Mouse (Mus musculus): ENCODE measurements around the gene Cisd1.
"Not testable (repeated sequence)": the region's sequence is repeated elsewhere in the genome, so short reads cannot be mapped to it uniquely, and the experiment has no call there.

Cisd1 gene

DNA sequence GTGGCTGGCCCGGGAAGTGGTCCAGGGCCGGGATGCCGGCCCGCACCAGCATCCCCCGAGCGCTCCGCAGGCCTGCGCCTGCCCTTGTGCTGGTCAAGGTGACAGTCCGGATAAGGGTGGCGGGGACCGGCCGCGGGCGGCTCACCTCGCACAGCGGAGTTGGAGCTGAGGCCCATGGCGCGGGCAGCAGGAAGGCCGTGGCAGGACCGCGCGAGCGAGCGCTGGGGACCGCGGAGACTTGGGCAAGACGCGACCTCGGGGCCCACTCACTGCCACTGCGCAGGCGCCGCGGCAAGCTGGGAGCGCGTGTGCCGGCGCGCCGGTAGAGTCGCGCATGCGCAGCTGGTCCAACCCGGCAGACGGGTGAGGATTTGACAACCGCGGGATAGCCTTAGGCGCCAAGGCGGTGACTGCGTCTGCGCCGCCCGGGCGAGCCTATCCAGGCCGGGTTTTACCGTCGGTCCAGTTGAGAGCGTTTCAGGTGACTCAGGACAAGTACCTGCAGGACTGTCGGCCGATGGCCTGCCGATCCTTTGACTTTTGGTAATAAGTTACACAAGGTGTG, at the start of gene Cisd1:
Gene Cisd1 (minus strand): TSS at position 376 of the 565 bp plus-strand sequence.
- DNase-seq (ENCODE audit: low spot score): peak; percentile 94

DNA sequence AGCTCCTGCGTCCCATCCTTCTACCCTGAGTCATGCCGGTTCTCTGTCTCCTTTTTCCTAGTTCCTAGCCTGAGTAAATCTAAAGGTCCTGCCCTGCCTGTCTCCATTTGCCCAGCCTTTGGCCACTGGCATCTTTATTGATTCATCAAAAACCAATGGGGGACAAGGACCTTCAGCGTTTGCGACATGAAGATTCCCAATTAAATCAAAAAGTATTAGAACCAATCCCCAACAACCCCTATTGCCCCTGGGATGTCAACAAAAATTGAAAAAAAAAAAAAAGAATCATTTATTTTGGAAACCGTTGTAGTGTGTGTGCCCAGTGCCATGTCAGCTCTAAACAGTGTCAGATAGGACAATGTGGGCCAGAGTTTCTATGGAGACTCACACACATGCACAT, 44.6 kb upstream of the Cisd1 start:
- no peak for DNase-seq (ENCODE audit: low spot score)

DNA sequence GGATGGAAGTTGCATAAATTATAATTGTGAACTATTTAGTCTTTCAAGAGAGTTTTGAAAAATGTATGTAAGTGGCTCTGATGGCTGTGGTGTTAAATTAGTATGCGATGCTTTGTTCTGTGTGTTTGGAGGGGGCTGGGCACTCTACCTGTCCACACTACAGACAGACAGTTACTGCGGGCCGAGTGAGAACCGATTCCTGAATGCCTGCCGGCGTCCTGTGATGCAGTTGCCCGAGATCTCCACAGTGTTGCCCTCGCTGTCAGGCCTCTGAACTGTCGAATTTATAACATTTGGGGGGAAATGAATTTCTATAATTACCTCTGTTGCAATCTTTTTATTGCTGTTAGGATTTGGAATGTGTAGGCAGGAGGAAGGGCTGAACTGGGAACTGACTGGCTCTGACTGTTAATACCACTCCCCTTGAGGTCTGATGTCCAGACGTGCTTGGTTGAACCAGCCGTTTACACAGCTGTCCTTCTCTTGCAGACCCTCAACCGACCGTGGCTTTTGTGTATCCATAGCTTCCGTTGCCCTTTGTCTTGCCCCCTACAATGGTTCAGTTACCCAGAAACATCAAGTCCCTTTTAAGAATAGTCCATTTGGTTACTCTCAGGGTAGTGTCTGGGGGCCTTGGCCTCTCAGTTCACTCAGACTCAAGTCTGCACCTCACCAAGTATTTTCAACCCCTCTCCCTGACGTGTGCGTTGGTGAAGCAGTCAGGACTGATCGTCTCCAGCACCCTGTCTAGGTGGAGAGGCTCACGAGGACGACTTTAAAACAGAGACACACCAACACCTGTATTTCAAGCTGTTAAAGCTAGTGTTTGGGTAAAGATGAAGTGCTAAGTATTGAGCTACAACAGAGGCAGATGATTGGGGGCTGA, 39.6 kb upstream of the Cisd1 start:
- DNase-seq (ENCODE audit: low spot score): no peak

DNA sequence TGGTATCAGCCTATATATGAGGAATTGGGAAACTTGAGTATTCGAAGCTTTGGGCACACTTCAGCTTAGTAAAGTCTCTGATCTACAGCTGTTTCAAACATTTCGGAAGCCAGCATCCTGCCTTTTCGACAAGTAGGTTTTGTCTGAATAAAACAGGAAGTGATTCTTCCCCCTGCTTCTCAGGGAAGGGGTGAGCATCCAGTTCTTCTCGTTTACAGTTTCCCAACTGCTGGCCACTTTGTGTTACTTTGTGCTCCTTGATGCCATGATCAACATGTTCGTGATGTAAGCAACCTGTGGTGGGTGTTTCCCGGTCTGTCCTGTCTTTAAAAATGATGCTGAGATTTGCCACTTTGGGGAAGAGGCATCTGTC, 38.8 kb upstream of the Cisd1 start:
- DNase-seq (ENCODE audit: low spot score): not testable (repeated sequence)

DNA sequence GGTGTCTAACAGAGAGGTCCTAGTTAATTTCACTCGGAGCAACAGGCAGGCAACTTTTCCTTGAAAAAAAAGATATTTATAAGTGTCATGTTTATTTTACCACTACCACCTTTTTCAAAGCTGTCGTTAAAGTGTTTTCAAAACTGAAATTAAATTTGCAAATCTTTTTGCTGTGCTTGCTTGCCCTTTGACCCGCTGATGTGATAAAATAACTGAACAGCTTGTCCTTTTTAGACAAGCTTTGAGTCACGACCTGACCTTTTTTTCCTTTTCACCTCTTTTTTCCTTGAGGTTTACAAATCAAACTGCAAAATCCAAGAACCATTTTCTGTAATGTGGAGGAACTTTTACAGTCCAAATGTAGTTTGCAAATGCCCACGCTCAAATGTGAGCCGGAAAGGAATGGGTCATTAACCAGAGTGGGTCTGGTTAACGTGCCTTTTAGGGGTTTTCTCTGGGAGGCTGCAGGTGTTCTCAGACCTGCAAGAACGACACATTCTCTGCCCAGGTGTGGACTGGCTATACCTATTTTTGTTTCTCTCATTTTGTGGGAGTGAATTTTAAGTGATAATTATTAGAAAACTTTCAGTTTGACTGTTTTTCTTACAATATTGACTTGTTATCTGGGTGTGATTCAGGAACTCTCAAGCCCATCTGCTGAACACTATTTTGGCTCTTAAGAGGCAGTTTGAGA, 38.3 kb upstream of the Cisd1 start:
- no peak for DNase-seq (ENCODE audit: low spot score)

DNA sequence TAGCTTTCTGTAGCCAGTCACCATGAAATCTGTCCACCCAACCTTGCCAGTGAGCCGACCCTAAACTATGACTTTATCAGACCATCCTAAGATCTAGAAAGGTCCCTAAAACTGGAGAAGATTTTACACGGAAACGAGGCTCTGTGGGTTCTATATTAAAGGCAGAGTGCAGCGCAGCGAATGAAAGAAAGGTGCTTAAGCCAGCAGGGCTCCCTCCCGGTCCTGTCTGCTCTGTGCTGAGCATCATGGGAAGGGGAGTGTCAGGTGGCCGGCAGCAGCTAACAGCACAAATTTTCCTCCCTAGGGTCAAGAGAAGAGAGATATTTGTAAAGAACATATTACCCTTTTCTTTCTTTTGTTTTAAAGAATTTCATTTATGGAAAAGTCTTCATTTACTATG, 37.4 kb upstream of the Cisd1 start:
- no peak for DNase-seq (ENCODE audit: low spot score)

DNA sequence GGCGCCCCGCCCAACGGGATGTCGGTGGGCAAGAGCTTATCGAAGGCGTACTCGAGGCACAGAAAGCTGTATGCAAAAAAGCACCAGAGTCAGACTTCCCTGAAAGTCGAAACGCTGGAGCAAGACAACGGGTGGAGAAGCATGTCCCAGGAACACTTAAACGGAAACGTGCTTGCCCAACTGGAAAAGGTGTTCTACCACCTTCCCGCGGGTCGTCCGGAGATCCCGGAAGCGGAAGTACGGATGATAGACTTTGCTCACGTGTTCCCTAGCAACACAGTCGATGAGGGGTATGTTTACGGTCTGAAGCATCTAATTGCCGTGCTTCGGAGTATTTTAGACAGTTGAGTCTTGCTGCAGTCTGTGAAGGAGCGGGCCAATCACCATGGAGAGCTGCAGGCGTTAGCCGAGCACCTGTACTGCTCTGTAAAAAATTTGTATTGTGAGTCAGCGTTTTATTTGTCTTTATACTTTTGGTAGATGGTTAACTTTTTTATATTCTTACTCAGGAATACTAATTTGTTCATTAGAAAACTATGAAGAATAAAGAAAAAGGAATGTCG, 36.8 kb upstream of the Cisd1 start:
- DNase-seq (ENCODE audit: low spot score): no peak

DNA sequence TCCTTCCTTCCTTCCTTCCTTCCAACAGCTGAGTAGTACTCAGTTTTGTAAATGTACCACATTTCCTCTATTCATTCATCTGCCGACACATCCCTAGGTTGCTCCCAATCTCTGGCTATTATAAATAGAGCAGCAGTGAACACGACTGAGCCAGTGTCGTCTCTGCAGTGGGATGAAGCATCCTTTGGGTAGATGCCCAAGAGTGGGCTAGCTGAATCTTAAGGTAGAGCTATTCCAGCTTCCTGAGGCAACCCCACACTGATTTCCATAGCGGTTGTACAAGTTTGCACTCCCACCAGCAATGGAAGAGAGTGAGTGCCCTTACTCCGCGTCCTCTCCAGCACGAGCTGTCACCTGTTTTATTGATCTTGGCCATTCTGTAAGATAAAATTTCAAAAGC, 35.7 kb upstream of the Cisd1 start:
- DNase-seq (ENCODE audit: low spot score): no peak

DNA sequence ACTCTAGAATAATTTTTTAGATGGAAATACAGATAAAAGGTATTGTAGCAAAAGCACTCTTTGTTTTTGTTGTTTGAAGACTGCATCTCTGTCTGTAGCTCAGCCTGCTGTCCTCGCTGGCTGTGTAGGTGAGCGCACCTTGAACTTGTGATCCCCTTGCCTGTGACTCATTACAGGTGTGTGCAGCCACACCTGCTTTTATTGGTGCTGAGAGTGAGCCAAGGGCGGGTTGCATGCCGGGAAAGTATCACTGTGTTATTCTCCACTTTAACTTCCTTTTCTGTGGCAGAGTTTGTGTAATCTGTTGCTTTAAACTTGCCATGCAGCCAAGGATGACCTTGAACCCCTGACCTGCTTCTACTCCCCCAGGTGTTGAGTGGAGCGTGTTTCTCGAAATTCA, 31.3 kb upstream of the Cisd1 start:
- no peak for DNase-seq (ENCODE audit: low spot score)

DNA sequence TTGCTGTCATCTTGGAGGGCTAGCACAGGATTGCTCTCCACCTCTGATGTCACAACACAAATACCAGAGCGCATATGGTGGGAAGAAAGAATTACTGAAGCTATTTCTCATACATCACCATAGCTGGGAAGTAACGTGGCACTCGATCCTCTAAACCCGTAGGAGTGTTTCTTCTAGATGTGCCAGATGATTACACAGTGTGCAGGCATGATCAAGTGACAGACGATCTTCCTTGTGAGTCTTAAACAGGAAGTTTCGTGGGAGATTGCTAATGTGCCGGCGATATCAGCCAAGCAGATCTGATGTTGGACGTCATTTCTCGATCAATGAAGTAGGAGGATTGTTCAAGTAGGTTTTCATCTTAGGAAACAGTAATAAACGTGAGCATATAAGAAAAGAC, 29.0 kb upstream of the Cisd1 start:
- DNase-seq (ENCODE audit: low spot score): no peak

DNA sequence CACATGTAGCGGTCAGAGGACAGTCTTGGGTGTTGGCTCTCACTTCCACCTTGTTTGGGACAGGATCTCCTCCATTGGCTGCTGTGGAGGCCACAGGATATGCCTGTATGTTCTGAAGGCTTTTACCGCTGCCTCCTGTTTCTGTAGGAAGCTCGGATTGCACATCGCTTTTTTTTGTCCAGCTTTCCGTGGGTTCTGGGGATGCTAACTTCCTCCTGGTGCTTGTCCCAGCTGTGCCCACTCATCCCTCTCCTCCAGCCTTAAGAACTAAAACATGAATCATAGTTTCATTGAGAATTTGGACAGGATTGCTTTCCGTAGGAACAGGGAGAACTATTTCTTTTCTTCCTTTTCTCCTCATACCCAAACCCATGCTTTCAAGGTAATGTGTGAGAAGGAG, 27.1 kb upstream of the Cisd1 start:
- no peak for DNase-seq (ENCODE audit: low spot score)

DNA sequence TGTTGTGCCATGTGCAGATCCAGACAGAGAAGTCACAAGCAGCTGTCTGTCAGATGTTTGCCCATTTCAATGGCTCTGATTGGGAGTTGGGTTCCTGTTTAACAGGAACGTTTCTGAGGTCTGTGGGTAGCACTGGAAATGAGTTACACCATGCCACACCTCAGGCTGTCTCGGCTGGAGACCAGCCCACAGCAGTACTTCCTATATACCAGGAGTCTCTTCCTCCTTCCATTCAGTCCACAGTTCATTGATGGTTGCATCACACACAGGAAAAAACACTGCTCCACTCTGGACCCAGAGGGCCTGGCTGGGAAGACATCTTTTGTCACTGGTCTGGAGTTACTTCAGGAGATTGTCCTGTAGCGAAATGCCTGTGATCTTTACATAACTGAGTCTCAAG, 24.7 kb upstream of the Cisd1 start:
- DNase-seq (ENCODE audit: low spot score): no peak

DNA sequence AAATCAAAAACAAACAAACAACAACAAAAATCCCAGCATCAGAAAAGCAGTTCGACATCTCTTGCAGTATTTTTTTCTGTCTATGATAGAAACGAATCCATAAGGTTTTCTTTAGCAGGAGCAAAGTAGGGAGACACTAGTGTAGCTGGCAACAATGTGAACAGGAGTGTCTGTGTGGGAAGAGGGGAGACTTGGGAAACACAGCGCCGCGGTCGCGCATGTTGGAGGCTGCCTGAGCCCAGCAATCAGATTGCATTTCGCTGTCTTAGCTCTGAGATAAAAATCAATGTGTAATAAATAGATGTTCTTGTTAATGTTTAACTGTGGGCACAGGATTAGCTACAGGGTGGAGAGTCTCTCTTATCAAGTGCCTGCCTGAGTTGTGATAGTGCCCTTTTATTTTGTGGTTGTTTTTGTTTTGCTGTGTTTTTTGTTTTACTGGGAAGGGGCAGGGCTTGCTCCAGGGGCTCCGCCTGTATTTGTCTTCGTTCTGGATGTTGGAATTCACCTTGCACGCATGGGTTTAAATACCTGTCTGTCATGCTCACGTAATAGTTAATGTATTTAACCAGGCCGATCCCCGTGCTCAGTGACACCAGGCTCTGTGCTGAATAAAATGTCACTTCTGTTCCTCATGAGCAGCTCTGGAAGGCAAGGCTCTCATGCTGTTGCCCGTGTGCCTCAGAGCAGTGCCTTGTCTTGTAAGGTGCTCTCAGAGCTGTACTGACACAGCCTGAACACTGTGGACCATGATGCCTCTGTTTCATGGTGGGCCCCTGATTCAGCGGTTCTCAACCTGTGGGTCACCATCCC, 23.6 kb upstream of the Cisd1 start:
- no peak for DNase-seq (ENCODE audit: low spot score)

DNA sequence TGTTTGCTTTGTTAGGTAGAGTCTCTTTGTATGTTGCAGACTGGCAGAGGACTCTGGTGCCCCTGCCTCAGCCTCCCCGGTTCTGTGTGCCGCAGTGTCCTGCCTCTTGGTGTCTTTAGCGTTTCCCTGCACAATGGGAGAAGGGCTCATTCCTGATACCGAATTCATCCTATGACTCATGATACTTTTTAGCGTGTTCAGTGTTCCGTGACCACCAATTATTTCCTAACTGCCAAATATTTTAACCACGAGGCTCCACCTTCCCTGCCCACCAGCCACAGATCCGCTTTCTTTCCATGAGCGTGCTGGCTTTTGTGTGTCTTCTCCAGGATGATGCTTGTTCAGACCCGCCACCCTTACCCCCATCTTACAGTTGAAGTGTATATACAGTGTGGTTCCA, 19.1 kb upstream of the Cisd1 start:
- no peak for DNase-seq (ENCODE audit: low spot score)

DNA sequence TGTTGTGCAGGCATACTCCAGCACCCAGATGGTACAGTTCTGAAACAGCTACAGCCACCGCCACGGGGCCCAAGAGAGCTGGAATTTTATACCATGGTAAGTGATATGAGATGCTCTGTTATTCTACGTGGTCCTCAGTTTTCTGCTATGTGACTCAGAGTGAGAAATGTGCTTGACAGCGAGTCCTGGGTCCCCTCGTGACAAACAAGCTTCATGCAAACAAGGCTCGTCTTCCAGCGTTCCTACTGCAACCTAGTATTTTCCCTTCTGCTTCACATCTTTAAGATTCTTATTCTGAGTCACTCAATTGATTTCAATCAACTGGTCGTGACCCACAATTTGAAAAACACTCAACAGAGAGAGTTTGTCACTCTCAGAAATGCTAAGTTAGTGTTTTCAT, 18.7 kb upstream of the Cisd1 start:
- no peak for DNase-seq (ENCODE audit: low spot score)

DNA sequence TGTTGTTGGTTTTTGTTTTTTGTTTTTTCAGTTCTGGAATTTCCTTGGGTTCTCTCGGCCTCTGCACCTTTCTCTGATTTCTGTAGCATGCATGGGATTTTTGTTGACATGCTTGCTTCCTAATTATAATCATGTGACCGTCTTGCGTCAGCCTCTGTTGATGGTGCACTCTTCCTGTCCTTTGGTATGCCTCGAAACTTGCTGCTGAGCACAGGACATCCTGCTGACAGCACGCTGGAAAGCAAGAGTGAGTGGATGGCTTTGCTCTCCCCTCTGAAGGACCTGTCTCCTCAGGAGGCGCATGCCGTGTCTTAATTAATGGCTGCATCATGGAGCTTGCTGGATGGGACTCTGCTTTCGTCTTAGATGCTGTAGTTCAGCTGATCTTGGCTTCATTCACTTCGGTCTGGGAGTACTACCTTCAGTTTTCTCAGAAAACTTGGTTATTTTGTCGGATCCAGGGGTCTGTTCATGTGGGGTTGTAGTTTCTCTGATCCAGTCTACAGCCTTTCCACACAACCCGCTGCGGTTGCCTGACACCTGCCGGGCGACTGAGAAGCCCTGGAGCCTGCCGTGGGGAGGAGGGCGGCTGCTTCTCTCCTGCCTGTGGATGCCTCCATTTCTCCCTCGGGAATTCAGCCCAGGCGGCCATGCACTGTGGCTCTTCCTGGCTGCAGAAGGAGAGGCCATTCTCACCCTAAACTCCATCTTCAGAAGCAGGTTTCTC, 17.2 kb upstream of the Cisd1 start:
- DNase-seq (ENCODE audit: low spot score): no peak

DNA sequence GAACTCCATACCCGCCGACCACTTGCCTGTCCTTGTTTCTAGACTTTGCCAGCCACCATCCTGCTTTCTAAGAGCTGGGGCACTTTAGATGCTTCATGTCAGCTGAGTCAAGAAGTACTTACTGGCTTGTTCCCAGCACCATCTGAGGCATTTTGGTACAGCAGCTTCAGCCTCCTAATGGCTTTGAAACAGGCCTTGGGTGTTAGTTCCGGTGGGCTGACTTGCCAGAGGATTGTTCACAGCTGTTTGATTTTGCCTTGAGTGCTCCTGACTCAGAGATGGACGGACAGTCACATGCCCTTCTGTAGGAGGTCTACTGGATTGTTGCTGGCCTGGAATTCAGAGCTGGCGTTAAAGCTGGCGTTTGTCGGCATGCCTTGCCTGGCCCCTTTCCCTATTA, 16.3 kb upstream of the Cisd1 start:
- no peak for DNase-seq (ENCODE audit: low spot score)

DNA sequence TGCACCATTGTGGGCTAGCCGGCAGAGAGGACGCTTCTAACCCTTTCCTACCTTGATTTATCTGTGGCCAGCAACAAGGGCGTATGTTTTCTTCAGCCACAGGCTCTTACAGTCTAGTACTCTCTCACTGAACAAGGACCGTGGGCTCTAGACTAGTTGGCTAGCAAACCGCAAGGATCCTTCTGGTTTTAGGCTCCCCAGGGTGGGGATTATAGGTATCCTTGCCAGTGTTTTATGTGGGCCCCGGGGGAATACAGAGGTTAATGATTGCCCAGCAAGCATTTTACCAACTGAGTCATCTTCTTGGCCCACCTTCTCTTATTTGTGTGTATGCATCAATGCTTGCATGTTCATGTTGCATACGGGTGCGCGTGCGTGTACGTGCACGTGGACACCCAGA, 10.2 kb upstream of the Cisd1 start:
- DNase-seq (ENCODE audit: low spot score): no peak

DNA sequence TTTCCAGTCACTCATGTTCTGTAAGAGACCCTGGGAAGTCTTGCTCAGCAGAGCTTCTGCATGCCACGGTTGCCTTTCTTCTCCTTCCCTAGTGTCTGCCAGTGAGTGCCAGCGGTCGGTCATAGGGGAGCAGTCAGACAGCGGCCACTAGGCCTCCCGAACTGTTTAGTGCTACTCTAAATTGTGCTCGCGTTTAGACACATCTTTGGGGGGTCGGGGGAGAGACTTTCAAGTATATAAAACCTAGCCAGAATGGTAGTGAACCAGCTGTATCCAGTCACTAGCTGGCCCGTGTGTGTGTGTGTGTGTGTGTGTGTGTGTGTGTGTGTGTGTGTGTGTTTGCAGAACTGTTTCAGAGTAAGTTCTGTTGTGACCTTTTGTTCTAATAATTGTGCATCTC, 9.1 kb upstream of the Cisd1 start:
- DNase-seq (ENCODE audit: low spot score): no peak

DNA sequence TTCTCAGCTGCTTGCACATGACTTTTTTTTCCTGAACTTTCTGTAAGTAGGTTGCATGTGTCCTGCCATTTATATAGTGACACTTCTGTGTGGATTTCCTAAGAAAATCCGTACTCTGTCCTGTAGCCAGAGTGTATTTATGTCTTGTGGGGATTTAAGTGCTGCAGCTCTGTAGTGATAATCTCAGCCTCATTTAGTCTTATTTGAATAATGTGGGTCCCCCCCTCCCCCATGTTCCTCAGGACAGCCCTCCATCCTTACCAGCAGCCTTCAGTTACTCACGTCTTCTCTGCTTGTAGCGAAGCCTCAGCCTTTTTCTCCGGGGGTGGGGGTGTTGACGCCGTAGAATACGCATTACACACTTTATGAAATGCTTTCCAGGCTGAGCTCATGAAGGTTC, 6.5 kb upstream of the Cisd1 start:
- no peak for DNase-seq (ENCODE audit: low spot score)

DNA sequence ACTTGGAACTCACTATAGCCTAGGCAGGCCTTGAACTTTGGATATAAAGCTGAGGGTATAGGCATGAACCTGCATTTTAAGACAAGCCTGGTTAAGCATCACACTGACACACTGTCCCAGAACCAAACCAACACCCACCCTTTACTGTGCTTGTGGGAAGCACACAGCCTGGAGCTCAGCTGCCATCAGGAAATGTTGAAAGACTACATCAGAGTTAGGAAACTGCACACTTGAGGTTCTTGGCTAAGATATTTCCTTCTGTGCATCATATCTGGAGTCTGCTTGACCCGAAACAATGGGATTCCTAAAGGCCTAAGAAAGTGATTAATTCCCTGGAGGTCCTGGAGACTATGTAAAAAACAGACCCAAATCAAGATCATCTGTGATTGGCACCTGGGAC, 4.5 kb upstream of the Cisd1 start:
- DNase-seq (ENCODE audit: low spot score): no peak
